Mouse (Mus musculus): ENCODE results near the gene Cela2a.
"Not testable (repeated sequence)": the region's sequence is repeated elsewhere in the genome, so short reads cannot be mapped to it uniquely, and the experiment has no call there.

Gene Cela2a

DNA sequence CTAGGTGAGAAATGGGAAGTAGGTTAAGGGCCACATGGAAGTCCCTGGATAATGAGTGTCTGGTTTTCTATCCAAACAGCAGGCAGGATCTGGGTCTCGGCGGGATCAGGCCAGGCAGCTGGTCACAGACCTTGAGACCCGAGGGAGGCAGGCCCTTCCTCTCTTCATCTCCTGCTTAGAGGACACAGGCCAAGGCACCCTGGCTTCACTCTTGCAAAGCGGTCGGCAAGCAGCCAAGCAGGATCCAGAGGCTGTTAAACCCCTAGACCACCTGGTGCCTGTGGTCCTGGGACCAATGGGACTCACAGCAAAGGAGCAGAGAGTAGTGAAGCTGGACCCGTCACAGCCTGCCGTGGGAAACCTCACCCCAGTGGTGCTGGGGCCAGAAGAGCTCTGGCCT is 29.6 kb downstream of the Cela2a start:
- no peak for DNase-seq

GRCm38 (mm10) chr4:141794152-141794535 is 31.8 kb downstream of the Cela2a start:
- DNase-seq: no peak

GRCm38 (mm10) chr4:141793282-141794151 is 32.4 kb downstream of the Cela2a start, which contains the start of gene Casp9:
TSS of gene Casp9 (plus strand) at chr4:141793612.
- DNase-seq: peak; percentile 97

DNA sequence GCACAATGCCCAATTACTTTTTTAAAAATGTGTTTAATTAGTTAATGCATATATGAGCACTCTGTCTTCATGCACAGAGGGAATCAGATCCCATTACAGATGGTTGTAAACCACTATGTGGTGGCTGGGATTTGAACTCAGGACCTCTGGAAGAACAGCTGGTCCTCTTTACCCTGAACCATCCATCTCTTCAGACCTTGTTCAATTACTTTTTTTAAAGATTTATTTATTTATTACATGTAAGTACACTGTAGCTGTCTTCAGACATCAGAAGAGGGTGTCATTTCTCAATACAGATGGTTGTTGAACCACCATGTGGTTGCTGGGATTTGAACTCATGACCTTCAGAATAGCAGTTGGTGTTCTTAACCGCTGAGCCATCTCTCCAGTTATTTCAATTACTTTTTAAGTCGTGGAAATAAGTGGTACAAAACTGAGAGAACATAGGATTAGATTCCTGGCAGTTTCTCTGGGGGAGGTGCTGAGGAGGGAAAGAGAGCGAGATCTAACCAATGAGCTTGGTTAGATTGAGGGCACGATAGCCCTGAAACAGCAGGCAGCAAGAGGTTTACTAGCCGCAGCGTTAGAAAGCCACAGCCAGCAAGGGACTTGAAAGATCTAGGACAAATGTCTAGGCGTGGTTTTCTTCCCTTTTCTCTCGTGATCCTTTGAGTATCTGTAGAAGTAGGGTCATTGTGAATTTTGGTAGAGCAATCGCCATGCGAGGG is 33.2 kb downstream of the Cela2a start:
- no peak for DNase-seq

- DNase-seq: no peak
These were observed 34.0 kb downstream of the Cela2a start for GRCm38 (mm10) chr4:141791951-141792350.

DNA sequence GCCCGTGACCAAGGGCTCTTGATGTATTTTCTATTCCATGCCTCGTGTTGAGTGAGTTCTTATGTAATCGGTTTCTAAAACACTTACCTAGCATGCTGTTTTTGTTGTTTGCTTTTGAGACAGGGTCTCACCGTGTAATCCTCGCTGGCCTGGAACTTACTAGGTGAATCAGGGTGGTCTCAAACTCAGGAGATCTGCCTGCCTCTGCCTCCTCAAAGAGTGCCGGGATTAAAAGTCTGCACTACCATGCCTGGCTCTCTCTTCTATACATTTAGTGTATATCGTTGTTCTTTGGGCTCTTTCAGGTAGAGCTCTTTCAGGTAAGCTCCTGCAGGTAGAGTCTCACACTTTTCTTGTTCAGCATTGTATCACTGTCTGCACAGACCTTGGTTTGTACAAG is 34.5 kb downstream of the Cela2a start:
- DNase-seq: no peak

DNA sequence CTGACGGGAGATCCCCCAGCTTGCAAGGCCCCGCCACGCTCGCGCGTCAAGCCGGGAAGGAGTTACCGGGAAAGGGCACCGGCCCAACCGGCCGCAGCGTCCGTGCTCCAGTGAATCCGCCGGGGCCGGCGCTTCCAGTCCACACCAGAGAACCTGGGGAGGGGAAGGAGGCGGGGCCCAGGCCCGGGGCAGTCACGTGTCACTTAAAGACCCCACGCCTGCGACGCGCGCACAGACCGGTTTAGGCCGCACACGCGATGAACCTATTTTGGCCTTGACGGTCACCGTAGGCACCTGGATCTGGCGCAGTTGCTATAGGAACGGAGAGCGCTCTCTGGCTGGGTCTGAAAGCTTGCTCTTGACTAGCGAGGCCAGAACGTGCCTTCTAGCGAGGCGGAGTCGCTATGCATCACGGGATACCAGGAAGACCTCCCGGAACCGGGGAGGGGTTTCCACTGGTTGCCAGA is 35.4 kb downstream of the Cela2a start, which contains the start of gene Dnajc16:
Dnajc16 (minus strand) TSS at position 408 of the 467 bp plus-strand sequence.
- peak; percentile 99 for DNase-seq

- no peak for DNase-seq
These were observed 36.3 kb downstream of the Cela2a start for GRCm38 (mm10) chr4:141789564-141790218.

- DNase-seq: no peak
These were observed 38.5 kb downstream of the Cela2a start for GRCm38 (mm10) chr4:141787462-141787861.

DNA sequence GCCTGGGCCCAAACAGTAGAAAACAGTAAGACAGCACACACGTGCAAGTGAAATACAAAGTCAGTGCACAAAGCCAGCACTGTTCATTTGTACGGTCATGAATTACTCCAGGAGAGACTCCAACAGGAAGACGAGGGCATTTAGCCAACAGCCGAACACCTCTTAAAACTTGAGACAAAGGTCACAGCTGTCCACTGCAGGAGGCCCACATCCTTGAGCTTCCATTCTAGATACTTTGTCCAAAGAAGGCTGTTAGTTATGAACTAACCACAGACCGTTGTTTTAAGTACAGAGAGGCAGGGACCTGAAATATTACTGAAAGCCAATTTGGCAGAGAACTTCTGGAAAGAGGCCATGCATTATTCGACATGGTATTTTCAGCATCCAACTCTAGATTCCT is 38.9 kb downstream of the Cela2a start:
- DNase-seq: no peak

DNA sequence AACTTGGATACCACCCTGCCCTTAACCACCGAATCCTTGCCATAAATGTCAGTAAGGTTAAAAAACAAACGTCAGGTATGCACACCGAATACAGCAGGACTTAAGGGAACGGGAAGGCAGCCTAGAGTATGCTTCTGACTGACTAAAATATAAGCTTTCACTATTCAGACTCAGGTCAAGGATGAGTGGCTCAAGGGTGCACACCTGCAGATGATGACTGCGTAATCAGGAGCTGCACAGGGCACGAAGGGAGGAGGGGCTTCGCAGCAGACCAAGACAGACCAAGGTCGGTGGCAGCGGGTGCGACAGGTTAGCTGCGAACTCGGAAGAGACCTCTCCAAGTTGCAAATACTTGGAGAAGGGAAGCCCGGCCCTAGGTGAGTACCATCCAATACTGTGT is 39.8 kb downstream of the Cela2a start:
- no peak for DNase-seq

DNA sequence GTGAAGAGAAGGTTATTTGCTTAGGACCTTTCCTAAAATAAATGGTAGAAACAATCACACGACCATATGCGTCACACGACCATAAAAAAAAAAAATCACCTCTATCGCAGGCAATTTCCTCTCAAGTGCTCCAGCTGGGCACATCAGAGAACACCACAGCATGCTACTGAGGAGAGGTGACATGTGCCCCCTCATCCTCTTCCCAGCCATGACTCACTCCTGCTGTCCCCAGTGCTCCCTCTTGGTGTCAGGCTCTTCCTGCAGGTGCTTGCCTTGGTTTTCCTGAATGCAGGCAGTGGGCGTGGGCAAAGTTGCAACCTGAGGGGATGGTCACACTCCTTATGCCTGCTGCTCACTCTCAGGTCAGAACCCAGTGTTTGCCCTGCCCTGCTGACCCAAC is 41.1 kb downstream of the Cela2a start:
- no peak for DNase-seq

DNA sequence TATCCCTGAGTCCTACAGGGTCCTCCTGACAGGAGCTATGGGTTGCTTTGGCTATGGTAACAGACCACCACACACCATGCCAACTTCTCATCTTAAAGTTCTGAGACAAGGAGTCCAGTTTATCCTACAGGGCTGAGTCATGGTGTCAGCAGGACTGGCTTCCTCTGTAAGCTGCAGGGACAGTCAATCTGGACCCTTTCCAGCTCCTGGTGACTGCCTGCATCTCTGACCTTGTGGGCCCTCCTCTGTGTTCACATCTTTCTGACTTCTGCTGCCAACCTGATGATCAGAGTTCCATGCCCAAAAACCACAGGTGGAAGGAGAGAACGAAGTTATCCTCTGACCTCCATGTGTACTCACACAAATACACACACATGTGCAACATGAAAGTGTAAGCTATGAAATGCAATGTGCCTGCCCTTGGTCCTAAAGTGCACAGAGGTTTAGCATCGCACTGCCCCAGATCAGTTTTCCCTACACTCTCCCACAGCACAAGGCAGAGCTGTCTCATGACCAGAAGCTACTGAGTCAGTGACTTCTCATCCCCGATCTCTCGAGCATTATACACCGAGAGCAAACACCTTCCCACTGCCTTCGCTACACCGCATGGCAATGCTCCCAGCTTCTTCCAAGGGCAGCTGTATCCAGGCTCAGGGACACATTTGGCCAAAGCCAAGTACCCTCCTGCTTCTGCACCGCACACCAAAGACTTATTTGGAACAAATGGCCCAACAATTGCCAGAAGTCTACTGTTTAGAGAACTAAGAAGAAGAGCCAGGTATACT is 44.6 kb downstream of the Cela2a start:
- DNase-seq: no peak

DNA sequence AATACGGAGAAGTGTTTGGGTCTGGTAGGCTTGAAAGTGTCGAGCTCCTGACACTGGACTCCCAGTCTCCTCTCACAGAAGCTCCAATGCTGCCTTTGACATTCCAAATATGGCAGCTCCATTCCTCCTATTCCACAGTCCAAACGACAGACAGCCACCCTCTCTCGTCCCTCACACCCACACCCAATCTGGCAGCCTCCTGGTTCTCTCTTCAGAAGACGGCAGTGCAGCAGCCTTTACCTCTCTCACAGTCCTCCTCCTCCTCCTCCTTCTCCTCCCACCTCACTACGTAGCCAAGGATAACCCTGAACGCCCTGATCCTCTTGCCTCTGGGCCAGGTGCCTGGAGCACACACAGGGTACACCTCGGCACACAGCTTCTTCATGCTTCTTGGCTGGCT is 46.1 kb downstream of the Cela2a start:
- DNase-seq: no peak

DNA sequence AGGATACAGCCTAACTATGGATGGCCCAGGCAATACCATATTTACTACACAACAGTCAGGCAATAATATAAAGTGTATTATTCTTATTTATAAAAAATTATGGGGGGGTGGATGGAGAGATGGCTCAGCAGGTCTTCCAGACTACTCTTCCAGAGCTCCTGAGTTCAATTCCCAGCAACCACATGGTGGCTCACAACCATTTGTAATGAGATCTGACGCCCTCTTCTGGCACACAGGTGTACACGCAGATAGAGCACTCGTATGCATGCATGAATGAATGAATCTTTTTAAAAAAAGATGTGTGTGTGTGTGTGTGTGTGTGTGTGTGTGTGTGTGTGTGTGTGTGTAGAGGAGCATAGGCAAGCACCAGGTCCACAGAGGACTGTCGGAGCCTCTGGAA is 52.9 kb downstream of the Cela2a start:
- not testable (repeated sequence) for DNase-seq

DNA sequence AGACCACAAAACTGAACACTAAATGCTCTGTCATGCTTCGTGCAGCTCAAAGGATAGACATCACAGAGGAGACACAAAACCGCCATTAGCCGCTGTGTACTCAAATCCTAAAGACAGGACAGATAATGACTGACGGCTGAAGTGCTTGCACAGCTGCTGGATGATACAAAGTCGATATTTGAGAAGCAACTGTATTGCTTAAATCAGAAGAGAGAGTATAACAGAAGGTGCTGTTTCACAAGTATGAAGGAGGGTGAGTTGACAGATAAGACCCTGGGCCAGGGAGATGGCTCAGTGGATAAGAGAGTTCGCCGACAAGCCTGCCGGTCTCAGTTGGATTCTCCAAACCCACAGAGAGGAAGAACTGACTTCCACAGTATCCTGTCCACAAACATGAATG is 54.1 kb downstream of the Cela2a start:
- no peak for DNase-seq

DNA sequence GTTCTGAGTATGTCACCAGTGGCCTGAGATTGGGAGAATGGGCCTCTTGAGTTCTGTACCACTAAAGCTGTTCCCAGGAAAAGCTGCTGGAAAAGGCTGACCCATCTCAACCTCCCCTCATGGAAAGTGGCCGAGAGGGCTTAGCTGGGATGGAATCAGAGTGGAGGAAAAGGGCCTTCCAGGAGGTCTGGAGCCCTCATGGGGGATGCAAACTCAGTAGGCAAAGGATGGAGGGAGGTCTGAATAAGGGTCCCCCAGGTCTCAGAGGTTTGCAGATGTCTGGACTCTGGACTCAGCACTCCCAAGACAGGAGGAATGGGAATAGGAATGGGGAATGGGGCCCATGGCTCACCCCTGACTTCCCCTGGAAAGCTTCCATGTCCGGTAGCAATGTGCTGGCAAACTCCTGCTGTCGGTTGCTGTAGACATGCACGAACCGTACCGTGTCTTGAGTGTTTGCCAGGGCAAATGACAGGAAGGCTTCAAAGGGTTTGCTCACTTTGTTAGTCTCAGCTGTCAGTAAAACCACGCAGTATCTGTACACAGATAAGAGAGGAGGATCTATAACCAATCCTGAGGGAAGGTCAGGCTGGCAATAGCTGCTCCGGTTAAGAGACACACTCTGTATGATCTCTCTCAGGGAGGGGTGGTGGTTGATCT is 56.3 kb downstream of the Cela2a start:
- no peak for DNase-seq

DNA sequence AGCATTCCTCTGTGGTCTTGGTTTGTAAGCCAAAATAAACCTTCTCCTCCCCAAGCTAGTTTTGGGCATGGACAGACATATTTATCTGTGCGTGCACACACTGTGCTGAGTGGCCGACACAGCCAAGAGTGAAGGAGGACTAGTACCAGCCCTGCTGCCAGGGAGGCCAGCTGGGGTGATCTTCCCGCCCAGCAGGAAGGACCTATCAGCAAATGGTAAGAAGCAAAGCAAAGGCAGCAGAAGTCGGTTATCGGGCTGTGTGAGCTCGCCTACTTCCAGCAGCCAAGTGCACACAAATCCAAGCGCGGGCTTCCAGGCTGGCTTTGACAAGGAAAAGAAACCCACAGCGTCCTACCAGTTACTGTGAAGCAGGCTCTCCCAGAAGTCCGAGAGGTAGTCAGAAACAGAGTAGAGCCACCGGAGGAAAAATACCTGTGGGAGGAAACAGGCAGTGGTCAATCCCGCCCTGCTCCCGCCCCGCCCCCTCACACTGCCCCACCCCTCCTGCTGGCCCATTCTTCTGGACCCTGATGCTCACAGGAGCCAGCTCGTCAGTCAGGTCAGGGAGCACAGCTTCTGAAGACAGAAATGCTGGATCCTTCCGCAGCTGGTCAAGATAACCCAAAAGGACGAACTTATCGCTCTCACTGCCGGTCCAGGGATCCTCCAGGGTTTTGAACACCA is 58.5 kb downstream of the Cela2a start:
- no peak for DNase-seq

DNA sequence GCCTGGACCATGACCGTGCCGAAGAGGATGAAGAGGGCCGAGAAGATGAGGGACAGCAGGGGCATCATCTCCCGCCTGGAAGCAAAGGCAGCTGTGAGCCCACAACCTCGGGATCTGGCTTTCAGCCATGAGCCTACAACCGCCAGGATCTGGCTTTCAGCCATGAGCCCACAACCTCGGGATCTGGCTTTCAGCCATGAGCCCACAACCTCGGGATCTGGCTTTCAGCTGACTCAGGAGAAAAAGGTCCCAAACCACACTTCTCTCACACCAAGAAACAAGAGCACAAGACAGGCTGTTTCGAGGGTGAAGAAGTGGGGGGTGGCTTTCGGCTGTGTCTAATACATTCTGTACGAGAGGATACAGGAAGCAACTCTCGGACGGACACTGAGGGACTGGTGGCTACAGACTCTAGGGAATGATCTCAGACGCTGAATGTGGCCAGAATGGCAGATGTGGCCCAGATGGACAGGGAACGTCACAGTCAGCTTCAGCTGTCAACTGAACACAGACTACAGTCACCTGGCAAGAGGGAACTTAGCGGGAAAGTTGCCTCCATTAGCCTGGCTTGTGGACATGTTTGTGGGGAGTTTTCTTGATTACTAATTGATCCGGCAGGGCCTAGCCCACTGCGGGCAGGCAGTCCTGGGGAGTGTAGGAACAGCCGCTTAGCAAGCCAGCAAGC is 59.1 kb downstream of the Cela2a start:
- DNase-seq: no peak

DNA sequence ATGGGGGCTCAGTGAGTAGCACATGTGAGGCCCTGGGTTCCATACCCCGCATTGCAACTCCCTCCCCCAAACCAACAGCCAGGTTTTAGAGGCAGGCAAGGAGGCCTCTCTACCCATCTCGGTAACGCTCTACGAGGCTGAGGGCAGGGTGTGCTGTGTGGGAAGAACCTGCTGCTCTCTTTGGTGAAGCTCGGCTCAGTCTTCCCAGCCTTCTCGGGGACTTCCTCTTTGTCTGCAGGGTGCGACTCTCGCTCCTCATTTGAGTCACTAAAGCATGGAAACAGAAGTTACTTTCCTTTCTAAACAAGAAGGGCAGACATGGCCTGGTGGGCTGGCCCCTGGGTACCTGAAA is 59.7 kb downstream of the Cela2a start:
- no peak for DNase-seq

DNA sequence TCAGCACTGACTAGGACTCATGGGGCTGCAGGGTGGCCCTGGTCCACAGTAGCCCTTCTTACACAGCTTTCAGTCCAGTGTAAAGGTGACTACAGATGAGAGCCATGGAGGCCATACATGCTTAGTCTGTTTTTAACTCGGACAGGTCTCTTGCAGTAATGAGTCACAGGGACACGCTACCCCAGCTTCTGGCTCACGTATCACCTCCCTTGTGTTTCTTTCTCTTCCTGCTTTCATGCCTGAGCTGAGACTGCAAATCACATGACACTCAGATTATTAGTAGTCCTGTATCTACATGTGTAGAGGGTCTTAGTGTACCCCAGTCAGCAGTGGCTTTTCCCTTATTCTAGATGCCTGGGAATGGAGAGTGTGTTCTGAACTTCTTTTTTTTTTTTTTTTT is 61.0 kb downstream of the Cela2a start:
- DNase-seq: no peak

Measured in embryo, embryonic 11 days (tissue).